Mouse (Mus musculus) lung, postnatal 10 days (tissue): ENCODE measurements around the gene Tpsab1.
A peak's percentile ranks its signal among the peaks of the same experiment; 100 is the strongest.

ENCODE experiments used
- DNase-seq: peaks from one replicate; pipeline ENCODE4 v3.0.0; 2021

Gene Tpsab1

DNA sequence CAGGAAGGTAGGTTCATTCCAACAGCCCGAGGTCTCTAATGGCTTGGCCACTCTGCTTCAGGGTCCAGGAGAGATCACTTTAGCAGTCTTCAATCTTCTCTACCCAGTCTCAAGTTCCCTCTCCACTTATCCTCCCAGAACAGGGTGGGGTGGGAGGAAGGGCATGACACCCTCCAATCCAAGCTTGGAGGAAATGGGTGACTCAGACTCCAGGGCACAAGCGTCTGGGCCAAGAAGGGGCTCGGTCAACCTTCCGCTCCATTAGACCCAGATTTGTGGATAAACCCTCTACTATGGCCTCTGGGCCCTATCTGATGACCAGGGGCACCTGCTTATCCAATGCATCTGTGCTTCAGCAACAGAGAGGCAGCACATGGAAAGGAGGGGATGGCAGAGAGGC is at the start of gene Tpsab1:
Gene Tpsab1, minus strand, starts transcription at position 101 of the 400 bp plus-strand sequence.
- no peak for DNase-seq

DNA sequence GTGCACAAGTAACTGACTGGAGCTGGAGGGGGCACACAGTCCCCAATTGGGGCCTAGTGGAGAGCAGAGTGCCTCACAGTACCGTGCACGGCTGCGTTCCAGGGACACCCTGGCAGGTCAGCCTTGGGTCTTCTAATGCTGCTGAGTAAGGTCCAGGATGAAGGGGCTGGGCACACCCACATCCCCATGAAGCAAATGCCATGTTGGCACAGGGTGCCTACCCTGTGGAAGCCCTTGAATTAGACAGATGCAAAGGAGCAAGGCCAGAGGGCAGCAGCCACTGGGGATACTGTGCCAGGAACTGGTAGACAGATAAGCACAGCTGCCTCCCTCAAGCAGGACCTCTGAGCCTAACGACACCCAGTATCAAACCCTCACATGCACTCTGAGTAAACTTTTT is 49.2 kb upstream of the Tpsab1 start:
- no peak for DNase-seq

DNA sequence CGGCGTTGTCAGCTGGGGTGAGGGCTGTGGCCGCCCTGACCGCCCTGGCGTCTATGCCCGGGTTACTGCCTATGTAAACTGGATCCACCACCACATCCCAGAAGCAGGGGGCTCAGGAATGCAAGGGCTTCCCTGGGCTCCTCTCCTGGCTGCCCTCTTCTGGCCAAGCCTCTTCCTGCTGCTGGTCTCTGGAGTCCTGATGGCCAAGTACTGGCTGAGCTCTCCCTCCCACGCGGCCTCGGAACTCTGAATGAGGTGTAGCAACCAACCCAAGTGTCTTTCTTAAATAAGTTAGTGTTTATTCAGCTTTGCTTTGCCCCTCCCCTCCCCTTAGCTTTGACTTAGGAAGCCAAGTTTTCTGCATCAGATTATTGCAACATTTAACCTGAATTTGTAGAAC is 28.6 kb upstream of the Tpsab1 start:
- peak; percentile 71 for DNase-seq

DNA sequence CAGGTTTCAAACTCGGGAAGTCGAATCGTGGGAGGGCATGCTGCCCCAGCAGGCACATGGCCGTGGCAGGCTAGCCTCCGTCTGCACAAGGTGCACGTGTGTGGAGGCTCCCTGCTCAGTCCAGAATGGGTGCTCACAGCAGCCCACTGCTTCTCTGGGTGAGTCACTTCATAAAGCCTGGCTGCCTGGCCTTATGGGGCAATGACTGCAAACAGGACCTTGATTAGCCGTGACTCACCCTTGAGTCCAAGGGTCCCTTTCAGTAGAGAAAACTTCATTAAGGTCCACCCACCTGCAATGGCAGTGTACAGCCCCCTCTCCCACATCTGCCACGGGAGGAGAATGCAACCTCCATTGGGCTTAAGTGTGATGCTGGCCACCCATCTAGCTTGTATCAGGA is 27.1 kb upstream of the Tpsab1 start:
- DNase-seq, result no peak

DNA sequence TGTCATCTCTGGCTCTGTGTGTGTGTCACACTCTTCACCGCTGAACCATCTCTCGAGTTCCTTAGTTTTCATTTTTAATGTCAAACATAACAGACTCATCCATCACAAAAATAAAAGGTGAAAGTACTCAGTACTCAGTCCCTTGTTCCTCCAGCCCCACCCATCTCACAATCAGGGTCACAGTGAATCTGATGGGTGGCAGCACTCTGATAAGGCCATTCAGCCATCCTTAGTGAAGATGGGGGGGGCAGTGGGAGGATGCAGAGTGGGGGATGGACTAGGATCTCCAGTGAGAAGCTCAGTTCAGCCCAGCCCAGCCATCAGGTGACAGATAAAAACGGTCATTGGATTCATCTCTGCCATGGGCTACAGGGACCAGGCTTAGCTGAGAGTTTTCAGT is 23.6 kb upstream of the Tpsab1 start, which contains the start of gene Tpsg1:
Gene Tpsg1, plus strand, starts transcription at position 301 of the 400 bp plus-strand sequence.
- DNase-seq, result no peak

DNA sequence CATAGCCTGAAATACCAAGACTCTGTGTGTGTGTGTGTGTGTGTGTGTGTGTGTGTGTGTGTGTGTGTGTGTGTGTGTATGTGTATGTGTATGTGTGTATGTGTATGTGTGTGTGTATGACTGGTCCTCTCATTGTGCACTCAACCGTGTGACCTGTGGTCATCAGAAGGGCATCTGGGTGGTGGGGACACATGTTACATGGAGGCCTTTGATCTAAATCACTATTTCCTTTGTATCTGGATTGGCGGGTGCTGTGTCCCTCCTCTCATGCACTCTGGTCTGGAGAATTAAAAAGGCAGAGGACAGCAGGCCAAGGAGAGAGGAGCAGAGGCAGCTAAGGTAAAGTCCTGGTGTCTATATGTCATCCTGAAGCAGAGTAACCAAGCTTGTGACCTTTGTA is 20.6 kb upstream of the Tpsab1 start, which contains the start of gene Tpsb2:
Gene Tpsb2, plus strand, starts transcription at position 301 of the 400 bp plus-strand sequence.
- DNase-seq, result no peak

DNA sequence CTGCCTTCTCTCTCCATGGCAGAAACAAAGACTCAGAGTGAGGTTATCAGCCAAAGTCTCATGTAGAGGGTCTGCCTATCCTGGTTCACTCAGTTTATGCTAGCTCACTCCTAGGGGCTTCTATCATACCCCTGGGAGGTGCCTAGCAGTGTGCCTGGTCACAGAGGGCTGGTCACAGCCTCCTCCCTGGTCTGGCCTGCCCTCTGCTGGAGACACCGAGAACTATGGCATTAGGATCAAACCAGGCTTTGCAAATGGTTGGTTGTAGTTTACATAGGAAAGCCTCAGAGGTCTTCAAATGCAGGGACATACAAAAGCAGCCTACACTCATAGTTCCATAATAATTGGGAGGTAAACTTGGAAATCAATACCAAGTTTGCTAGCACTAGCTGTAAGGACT is 18.4 kb upstream of the Tpsab1 start:
- peak; percentile 51 for DNase-seq

DNA sequence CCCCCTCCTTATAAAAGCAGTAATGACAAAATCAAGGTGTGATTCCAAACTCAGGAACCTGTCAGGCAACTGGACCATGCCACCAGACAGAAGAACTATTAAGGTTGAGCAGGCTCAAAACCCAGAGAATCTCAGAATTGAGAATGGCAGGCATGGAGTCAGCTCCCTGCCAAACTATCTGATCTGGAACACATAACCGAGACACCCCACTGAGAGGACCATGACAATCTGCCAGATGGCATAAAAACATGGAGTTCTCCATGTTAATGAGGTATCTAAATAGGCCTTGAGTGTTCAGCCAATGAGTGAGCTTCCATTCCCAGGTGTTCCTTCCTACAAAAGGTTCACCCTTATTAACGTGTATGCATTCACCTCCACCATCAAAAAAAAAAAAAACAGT is 15.9 kb upstream of the Tpsab1 start:
- DNase-seq, result no peak

DNA sequence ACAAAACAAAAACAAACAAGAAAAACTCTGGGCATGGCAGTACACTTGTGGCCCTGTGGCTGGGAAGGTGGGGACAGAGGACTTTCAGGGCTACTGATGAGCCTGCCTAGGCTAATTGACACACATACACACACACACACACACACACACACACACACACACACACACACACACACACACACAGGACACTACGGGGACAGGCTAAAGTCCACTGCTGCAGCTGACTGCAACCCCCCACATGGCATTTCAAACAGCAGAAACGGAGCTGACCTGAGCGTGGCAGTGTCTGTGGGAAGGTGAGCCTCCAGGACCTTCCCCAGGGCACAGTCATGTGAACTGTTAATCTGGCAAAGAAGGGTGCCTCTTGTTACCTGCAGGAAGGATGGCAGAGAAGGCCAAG is 3.9 kb downstream of the Tpsab1 start:
- DNase-seq, result no peak

DNA sequence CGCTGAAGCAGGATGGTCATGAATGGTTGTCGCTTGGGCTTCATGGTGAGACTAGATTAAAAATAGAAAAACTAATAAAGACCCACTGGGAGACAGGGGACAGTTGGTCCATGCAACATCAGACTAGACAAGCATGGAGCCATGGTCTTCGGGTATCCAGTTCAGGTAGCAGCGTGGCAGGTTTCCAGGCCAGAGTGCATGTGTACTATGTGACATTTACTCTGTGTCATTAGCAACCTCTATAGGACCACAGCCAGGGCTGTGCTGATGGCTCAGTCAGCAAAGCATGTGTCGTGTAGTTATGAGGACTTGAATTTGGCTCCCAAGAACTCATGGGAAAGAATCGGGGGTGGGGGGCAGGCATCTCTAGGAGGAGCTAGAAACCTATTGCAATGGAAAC is 5.4 kb downstream of the Tpsab1 start:
- no peak for DNase-seq

DNA sequence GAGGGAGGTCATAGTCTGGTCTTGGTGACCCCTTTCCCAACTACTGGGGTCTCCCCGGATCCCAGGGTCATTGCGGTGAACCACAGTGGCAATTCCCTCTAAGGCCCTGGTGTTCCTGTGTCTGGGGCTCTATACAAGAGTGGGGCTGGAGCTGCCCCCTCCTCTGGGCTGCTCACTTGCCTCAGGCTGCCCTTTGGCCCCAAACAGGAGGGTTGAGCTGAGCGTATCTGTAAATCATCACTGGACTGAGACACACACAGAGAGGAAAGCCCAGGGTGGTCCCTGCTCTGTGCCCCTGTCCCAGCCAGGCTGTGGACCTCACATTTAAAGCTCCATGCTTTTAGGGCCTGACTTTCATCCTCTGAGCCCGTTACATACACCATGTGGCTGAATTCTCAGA is 7.1 kb downstream of the Tpsab1 start:
- no peak for DNase-seq

DNA sequence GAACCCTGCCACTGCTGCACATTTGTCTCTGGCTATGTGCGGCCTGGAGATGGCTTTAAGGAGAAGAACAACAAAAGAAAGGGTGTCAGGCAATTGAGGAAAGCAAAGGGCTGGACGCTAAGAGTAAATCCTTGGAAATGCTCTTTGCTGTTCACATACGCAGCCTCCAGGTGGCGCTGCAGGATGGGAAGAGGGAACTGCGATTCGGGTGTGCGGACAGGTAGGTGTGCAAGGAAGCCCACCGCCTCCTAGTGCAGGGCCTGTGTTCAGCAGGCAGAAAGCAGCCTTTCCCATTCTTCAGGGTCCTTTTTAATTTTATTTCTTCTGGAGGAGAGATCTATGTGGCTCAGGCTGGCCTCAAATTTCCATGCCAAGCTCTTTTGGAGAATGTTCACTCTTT is 11.4 kb downstream of the Tpsab1 start:
- DNase-seq, result peak; percentile 53

DNA sequence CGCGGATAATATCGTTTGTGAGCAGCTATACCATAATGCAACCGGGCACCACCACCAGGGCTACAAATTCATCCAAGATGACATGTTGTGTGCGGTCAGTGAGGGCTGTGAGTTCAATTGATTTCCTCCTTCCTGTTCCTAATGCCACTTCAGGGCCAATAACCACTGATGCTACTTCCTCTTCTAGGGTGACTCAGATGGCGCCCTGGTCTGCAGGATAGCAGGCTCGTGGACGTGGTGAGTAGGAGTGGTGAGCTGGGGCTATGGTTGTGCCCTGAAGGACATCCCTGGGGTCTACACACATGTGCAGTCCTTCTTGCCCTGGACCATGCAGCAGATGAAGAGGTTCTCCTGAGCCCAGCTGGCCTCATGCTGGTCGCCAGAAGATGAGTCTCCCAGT is 13.0 kb downstream of the Tpsab1 start:
- no peak for DNase-seq

DNA sequence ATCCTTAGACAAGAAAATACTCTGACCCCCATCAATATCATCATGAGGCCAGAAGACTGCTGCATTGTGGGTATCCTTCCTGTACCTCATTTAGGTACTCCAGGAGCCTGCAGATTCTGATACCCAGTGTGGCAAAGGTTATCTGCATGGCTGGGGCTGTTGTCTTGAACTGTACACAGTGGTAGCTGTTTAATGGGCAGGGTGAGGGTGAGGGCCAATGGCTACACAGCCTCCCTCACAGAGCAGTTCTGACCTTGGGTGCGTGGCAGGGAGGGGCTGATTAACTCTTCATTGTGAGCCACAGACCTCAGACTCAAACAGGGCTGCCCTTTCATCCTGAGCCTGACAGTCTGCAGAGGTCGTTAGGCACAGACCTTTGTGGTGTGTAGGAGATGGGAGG is 22.4 kb downstream of the Tpsab1 start:
- DNase-seq, result no peak

DNA sequence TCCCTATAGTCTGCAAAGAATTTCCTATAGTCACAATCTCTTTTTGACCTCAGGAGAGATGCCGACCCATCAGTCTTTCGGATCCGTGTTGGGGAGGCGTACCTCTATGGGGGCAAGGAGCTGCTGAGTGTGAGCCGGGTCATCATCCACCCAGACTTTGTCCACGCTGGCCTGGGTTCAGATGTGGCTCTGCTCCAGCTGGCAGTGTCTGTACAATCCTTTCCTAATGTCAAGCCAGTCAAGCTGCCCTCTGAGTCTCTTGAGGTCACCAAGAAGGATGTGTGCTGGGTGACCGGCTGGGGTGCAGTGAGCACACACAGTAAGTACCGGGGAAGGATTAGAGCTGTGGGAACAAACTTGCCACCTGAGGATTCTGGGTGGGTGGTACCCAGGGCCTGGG is 24.5 kb downstream of the Tpsab1 start:
- no peak for DNase-seq

DNA sequence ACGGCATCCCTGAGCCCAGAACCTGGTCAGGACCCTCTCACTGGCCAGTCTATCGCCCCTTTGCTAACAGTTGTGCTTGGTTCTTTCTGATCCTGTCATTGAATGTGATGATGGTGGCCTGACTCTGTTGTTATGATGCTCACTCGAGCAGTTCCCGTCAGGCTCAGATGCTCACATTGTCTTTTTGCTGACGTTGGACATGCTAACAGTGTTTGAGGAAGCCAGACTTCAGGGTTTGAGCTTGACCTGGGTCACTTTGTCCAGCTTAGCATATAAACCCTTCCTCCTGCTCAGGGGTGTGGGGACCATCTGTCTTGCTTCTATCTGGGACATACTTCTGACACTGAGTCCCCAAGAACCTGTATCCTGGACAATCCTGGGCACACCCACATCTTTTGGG is 27.0 kb downstream of the Tpsab1 start, which contains the start of gene Prss29:
Gene Prss29, plus strand, starts transcription at position 301 of the 400 bp plus-strand sequence.
- DNase-seq, result no peak

DNA sequence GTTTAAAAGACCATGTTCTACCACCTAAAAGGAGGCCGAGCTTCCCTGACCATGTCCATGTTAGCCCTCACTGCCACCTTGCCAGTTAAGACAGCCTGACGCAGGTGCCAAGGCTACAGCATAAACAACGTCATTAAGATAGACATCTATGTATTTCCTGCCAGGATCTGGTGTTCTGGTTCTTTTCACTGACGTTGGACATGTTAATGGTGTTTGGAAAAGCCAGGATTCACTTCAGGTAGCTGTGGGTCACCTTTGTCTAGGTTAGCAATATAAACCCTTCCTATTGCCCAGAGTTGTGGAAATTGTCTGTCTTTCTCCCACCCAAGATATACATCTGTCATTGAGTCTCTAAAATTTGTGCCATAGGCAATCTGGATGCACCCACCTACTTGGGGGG is 37.0 kb downstream of the Tpsab1 start, which contains the start of gene Prss28:
Gene Prss28, plus strand, starts transcription at position 301 of the 400 bp plus-strand sequence.
- no peak for DNase-seq

DNA sequence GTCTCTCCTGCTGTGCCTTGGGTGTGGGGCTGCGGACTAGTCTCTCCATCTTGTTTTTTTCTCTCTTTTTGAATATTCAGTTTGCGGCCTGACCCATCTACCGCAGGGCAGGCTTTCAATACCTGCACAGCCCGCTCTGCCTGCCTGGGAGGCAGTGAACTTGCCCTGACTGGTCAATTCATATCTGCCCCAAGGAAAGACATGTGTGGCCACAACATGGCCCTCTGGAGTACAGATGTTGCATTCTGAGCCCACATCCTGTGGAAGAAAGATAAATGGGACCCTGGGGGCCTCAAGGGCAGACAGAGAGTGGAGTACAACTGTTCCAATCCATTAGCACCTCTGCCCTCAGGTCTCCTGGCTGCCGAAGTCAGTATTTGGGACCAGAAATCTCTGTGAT is 47.3 kb downstream of the Tpsab1 start, which contains the start of gene Prss34:
Gene Prss34, plus strand, starts transcription at position 301 of the 400 bp plus-strand sequence.
- no peak for DNase-seq

DNA sequence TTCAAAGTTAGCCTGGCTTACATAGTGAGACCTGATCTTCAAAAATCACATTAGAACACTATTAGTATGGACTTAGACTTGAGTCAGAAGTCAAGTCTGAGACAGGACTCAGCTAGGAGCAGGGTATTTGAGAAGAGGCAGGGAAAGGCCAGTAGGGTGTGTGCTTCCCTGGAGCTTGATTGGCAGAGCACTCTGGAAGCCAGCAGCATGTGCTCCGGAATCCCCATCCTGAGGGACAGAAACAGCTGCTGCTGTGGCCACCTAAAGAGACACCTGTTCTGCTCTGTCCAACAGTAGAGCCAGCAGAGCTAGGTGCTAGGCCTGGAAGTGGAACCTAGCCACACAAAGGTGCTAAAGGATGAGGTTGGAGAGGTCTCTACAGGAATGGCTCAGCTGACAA is 51.3 kb downstream of the Tpsab1 start:
- no peak for DNase-seq

DNA sequence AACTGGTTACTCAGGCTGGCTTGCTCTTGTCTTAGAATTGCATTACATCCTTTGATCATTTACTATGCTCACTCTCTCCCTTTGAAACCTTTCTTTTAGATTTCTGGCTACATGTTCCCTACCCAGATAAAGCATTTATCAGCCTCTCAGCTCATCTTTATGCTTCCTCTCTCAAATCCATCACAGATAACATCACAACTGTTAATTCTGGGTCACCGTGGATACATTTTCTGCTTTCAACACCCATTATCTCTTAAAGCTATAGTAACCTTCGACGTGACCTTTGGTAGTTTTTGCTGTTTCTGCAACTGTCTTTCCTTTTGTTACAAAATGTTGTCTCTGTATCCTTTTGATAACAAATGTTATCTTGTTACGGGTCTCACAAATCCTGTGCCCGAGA is 51.9 kb downstream of the Tpsab1 start:
- DNase-seq, result no peak
